Mouse (Mus musculus) retina, postnatal 1 day (tissue): ENCODE results near the gene Adamtsl1.

Experiments
- DNase-seq: peaks from one replicate; pipeline ENCODE4 v3.0.0-alpha.2; 2012

Gene Adamtsl1

DNA sequence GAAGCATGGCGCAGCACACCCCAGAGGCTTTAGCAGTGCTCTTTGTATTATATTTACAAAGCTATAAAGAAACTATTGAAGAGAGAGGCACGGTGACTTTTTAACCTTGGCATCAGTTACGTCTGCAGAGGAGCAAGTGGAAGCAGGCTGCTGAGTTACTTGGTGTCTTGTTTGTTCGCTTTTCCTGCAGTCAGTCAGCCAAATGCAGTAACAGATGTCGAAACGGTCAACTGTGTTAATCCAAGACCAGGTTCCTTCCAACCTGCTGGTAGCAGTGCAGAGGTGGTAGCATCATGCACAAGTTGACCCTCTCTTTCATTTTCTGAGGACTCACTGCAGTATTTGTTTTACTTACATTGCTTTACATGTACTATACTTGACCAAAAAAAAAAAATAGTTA is 908.6 kb downstream of the Adamtsl1 start:
- DNase-seq: no peak

DNA sequence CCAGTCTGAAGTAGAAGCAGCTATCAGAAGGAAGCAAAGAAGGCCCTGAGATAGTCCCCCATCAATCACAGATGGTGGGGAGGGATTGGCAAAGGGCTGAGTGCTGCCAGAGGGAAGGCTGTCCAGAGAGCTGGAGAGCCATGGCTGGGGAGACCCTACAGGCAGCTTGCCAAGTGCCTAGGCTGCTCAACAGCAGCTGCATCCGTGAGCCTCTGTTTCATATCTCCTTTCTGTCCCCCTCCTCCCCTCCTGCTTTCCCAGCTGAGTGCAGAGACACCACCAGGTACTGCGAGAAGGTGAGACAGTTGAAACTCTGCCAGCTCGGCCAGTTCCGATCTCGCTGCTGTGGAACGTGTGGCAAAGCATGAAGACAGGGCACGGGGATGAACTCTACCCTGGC is 911.6 kb downstream of the Adamtsl1 start:
- DNase-seq: no peak

DNA sequence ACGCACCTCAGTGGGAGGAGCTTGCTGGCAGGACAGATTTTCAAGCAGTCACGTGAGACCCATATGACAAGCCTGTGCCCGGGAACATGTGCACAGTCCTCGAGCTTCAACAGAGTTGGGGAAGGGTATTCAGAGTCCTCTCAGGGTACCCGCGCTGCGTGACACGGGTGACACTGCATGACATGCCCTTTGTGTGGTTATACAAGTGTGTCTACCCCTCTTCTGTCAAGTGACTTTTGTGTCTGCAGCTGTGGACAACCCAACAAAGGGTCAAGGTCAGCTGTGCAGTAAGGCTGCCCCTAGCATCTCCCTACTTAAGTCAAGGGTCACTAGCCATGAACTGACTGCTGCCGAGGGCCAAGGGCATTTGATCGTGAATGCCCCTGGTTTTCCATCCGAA is 912.6 kb downstream of the Adamtsl1 start:
- DNase-seq: no peak

DNA sequence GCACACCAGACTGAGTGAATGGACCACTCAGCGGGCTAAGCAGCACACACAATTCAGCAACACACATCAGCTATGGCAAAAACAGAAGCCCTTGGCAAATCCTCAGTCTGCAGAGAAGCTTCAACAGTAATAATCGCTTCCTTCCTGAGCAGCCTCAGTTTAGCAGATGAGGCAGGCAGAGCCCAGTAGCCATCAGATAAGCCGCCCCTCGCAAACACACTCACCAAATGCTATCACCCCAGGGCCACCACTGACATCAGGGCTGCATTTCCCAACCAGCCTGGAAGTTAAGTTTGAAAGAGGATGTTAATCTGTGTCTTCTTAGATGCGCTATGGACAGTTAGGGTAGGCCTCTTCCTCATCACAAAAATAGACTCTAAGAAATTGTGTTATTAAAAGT is 913.3 kb downstream of the Adamtsl1 start:
- DNase-seq: no peak

DNA sequence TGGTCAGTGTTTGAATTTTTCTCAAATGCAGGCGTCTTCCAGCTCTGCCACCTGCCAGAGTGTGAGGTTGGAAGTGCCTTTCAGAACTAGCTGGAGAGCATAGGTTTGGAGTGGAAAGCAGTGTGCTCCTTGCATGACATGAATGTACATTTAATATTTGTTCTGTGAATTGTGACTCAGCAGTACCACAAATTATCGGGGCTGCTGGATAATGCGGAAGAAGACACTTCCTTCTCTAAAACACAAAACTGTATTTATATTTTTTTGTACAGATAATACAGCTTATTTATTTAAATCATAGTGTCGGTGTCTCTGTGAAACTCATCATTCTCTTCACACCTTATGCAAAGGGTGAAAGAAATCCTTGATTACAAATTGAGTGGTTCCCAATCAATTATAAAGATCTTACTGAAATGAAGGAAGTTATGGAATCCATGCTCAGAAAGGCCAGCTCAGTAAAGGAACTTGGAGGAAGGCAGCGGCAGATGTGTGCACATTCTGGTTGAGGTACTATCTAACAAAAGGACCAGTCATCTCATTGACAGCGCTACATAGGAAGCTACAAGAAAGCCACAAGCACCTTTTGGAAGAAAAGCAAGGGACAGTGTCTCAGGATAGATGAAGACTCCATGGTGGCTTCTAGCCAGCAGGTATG is 914.2 kb downstream of the Adamtsl1 start:
- no peak for DNase-seq

DNA sequence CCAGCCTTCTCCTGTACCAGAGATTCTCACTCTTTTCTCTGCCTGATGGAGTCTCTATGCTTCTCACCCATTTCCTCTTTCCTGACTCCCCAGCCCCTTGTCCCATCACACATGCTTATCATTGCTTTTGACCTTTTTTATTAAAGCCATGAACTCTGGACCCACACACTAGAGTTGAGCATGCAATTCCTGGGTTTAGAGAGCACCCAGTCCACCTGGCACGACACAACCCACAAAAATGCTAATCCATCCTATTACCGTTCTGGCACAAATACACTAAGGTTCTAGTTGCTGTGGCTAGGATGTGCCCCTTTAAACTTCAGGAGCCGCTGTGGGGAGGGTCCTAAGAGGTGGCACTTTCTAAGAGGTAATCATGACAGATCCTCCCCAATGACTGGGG is 921.7 kb downstream of the Adamtsl1 start:
- DNase-seq: no peak

DNA sequence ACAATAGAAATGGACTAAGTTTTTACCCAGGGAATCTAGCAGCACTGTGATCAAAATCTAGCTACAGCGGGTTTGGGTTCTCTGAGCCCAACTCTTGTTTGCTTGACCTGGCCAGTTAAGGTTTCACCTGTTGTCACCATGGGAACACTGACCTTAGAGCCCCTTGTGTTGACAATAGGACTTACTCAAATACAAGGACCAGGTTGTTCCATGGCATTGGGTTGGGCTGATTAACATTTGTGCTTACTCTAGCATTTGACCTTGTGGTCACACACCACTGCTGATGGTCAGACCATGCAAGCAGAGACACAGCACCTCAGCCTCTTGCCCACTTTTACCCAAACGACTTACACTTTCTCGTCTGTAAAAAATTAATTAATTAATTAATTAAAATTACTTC is 922.4 kb downstream of the Adamtsl1 start:
- DNase-seq: no peak

DNA sequence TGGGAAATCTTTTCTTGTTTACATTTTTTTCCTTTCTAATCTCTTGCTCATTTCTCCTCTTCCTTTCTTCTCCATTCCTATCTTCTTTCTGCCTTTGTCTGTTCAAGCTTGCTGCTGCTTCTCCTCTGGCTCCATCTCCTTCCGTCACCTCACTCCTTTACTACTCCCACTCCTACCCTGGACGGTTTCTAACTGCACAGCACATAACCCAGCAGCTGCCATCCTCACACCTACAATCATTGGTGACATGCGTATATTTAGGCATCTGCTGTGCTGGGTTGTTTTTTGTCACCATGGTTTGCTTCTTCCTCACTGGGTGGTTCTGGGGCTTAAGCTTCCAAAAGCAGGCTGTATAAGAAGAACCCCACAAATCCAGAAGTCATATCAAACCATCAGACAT is 936.5 kb downstream of the Adamtsl1 start:
- DNase-seq: no peak

DNA sequence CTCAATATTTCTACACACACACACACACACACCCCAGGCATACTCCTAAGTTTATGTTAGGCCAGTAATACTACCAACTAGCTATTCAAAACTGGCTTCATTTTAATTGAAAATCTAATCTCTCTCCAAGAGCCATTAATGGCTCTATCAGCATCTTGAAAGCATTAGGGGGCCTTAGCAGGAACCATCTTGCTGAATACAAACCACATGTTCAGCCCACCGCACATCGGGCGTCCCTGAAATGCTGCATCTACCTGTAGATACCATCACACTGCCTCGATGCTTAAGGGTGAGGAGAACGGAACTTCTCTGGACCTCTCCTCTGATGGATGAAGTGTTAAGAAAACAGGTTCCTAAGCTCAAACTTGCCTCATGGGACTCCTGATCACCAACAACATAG is 950.8 kb downstream of the Adamtsl1 start:
- DNase-seq: no peak
